In genomic region chr3:56962248-56963013, GRCm38 (mm10) we compare ENCODE assay signal across 9 mouse cellular contexts.
DNase-seq lines count a peak whose midpoint lies in the region; ATAC-seq lines count a peak whose summit lies in the region.
"Had no signal": no experiment of that assay in that cellular context is flagged by ENCODE, and none has a peak within 500 bp of the region (broad histone marks: within the 10 kb centered on the region; RNA-seq: fewer than 3 reads in every experiment).

No protein-coding gene starts in this region.

- H3K27me3 ChIP-seq in hindbrain, embryonic 12.5 days = no peaks in the 10 kb centered on the region
- H3K27me3 ChIP-seq: embryonic facial prominence, embryonic 15.5 days had no signal

- peak; percentile 53 for DNase-seq in embryo, embryonic 10 days (ENCODE audit: low spot score)
- no peak for DNase-seq in embryo, embryonic 9.5 days (ENCODE audit: extremely low spot score)
- DNase-seq in cerebellum, postnatal 10 days = peak; percentile 72 to 77
- DNase-seq in left cerebral cortex, postnatal 36 days (ENCODE audit: low spot score in 2 of 2) = peak; percentile 65 to 76
- DNase-seq in right cerebral cortex, postnatal 36 days (ENCODE audit: low spot score in 2 of 2) = peak; percentile 80 to 86
- DNase-seq in urinary bladder, adult 18-20 months (ENCODE audit: low spot score in 2 of 2) = no peak
- no peak for DNase-seq in c-Kit-positive CD71-positive TER-119-positive erythroid progenitor cells, embryonic 14.5 days (ENCODE audit: low spot score)

- no peak overlapping the region for H3K4me2 ChIP-seq in hindbrain, embryonic 12.5 days (replicated peaks)
- H3K4me2 ChIP-seq: embryonic facial prominence, embryonic 15.5 days had no signal

- H3K27ac ChIP-seq in hindbrain, embryonic 12.5 days = peak overlapping the region; percentile 48; the same call in 1 of the 2 replicates
- H3K27ac ChIP-seq: embryonic facial prominence, embryonic 15.5 days had no signal

- ATAC-seq in hindbrain, embryonic 12.5 days (ENCODE audit: low FRiP score) = peak; percentile 93

- no peak overlapping the region for H3K4me3 ChIP-seq in hindbrain, embryonic 12.5 days
- H3K4me3 ChIP-seq: embryonic facial prominence, embryonic 15.5 days had no signal

- H3K4me1 ChIP-seq in hindbrain, embryonic 12.5 days = 0 out of 2 replicates have a peak, but pooled peaks cover 10% of the 10 kb centered on the region
- H3K4me1 ChIP-seq: embryonic facial prominence, embryonic 15.5 days had no signal

- H3K9ac ChIP-seq in hindbrain, embryonic 12.5 days = no peak overlapping the region
- H3K9ac ChIP-seq: embryonic facial prominence, embryonic 15.5 days had no signal

- 23% methylated on average over 3 of the region's 3 CpGs for WGBS in hindbrain, embryonic 12.5 days

- intact Hi-C loops in left cerebral cortex, postnatal 36 days (cut with DNase I) = no loop called here

- H3K36me3 ChIP-seq in hindbrain, embryonic 12.5 days = no peaks in the 10 kb centered on the region
- H3K36me3 ChIP-seq: embryonic facial prominence, embryonic 15.5 days had no signal

- H3K9me3 ChIP-seq in hindbrain, embryonic 12.5 days (replicated peaks) = no peaks in the 10 kb centered on the region
- H3K9me3 ChIP-seq: embryonic facial prominence, embryonic 15.5 days had no signal

Comparison
In these comparisons a context has a peak if more than half of its experiments do, and no peak if none do; other contexts are left out.
1. DNase-seq: peak in embryo, embryonic 10 days (single experiment), cerebellum, postnatal 10 days (2 of 2), left cerebral cortex, postnatal 36 days (2 of 2) and right cerebral cortex, postnatal 36 days (2 of 2); none in embryo, embryonic 9.5 days (single experiment), urinary bladder, adult 18-20 months (0 of 2) and c-Kit-positive CD71-positive TER-119-positive erythroid progenitor cells, embryonic 14.5 days (single experiment).